Mouse (Mus musculus): Measurements from ENCODE around the gene Tbxas1. TPM values are rescaled to one million over a fixed set of nuclear protein-coding genes. Genes with fewer than 3 reads are reported as not detected.

Tbxas1 gene
- total and polyA plus RNA-seq, 3 experiments = not detected

- H3K9ac ChIP-seq (ENCODE audit: insufficient read depth, low read depth) = no peak overlapping the region
- DNase-seq (ENCODE audit: extremely low read depth) = no peak
- H3K4me2 ChIP-seq (ENCODE audit: insufficient read depth, low read depth, poor library complexity, severe bottlenecking) = no peak overlapping the region
- dilution Hi-C loops (cut with MboI; ENCODE audit: extremely low pct_ligation_motif_present, extremely low pct_unique_long_range_greater_than_20kb, low sequenced_read_pairs) (no loop called here), in situ Hi-C loops (cut with MboI; ENCODE audit: low pct_ligation_motif_present, low pct_unique_long_range_greater_than_20kb, low sequenced_read_pairs) (no loop called here)
- peaks cover 0 to 17% of the 10 kb centered on the region in 2 experiments; a peak in 1 of 4 replicates for H3K4me1 ChIP-seq (ENCODE audit: control insufficient read depth in 1 of 2, insufficient read depth in 2 of 2)
- H3K4me3 ChIP-seq (replicated peaks in 1 of 3; ENCODE audit: low read depth in 2 of 3, low read length in 2 of 3, poor library complexity in 1 of 3) = no peak overlapping the region
- no peaks in the 10 kb centered on the region for H3K79me2 ChIP-seq (replicated peaks; ENCODE audit: control insufficient read depth, extremely low read depth, insufficient read depth, poor library complexity, severe bottlenecking)
- no peak overlapping the region for H3K27ac ChIP-seq (ENCODE audit: insufficient read depth, low read depth)
- no peaks in the 10 kb centered on the region for H3K36me3 ChIP-seq (replicated peaks in 1 of 2; ENCODE audit: control insufficient read depth in 1 of 2, insufficient read depth in 1 of 2, low read length in 1 of 2)
- H3K9me3 ChIP-seq (replicated peaks; ENCODE audit: low read length) = no peaks in the 10 kb centered on the region
- peaks cover under 1% of the 10 kb centered on the region for H3K27me3 ChIP-seq (replicated peaks)
- TF ChIP-seq MEF2A (IDR thresholded peaks at IDR 0.05; ENCODE audit: borderline replicate concordance, low read depth, low read length) (no peak), JUN (IDR thresholded peaks at IDR 0.05; ENCODE audit: insufficient read depth, low read depth, low read length) (no peak), SIN3A (IDR thresholded peaks at IDR 0.05; ENCODE audit: low read length) (no peak), EP300 (IDR thresholded peaks at IDR 0.05; ENCODE audit: low read length) (no peak), MAFK (IDR thresholded peaks at IDR 0.05; ENCODE audit: insufficient replicate concordance, low read length) (no peak), TBP (conservative IDR thresholded peaks at IDR 0.05; ENCODE audit: low read depth, low read length) (no peak), HCFC1 (IDR thresholded peaks at IDR 0.05; ENCODE audit: low read depth, low read length) (no peak), UBTF (IDR thresholded peaks at IDR 0.05; ENCODE audit: low read depth, low read length) (no peak), TCF12 (IDR thresholded peaks at IDR 0.05; ENCODE audit: low read depth, low read length) (no peak), MAX (IDR thresholded peaks at IDR 0.05; ENCODE audit: low read length) (no peak)
These were observed 92.8 kb downstream of the Tbxas1 start for GRCm38 (mm10) chr6:38967988-38968387.

- in situ Hi-C loops (cut with MboI; ENCODE audit: low pct_ligation_motif_present, low pct_unique_long_range_greater_than_20kb, low sequenced_read_pairs) = no loop called here
- peaks cover 4 to 31% of the 10 kb centered on the region in 2 experiments; a peak in 3 of 4 replicates for H3K4me1 ChIP-seq (ENCODE audit: control insufficient read depth in 1 of 2, insufficient read depth in 2 of 2)
- no peaks in the 10 kb centered on the region for H3K36me3 ChIP-seq (replicated peaks in 1 of 2; ENCODE audit: control insufficient read depth in 1 of 2, insufficient read depth in 1 of 2, low read length in 1 of 2)
- H3K9ac ChIP-seq (ENCODE audit: insufficient read depth, low read depth) = no peak overlapping the region
- TF ChIP-seq NRF1 (IDR thresholded peaks at IDR 0.05; ENCODE audit: low read depth, low read length) = no peak
- TF ChIP-seq NELFE (IDR thresholded peaks at IDR 0.05; ENCODE audit: low read depth, low read length) = no peak
- TF ChIP-seq POLR2AphosphoS2 (IDR thresholded peaks at IDR 0.05; ENCODE audit: low read depth, low read length) = no peak
- no peak for TF ChIP-seq CHD2 (IDR thresholded peaks at IDR 0.05; ENCODE audit: low read length)
- TF ChIP-seq ZKSCAN1 (IDR thresholded peaks at IDR 0.05; ENCODE audit: borderline replicate concordance, low read depth, low read length) = no peak
- no peak for TF ChIP-seq SIN3A (IDR thresholded peaks at IDR 0.05; ENCODE audit: low read length)
- no peak for TF ChIP-seq CHD1 (IDR thresholded peaks at IDR 0.05; ENCODE audit: low read depth, low read length)
- TF ChIP-seq JUN (IDR thresholded peaks at IDR 0.05; ENCODE audit: insufficient read depth, low read depth, low read length) = no peak
- no peak for TF ChIP-seq EP300 (IDR thresholded peaks at IDR 0.05; ENCODE audit: low read length)
- TF ChIP-seq ZNF384 (IDR thresholded peaks at IDR 0.05; ENCODE audit: low read depth, low read length) = no peak
- TF ChIP-seq IRF4 (IDR thresholded peaks at IDR 0.05; ENCODE audit: low read depth, low read length) = no peak
- no peak for TF ChIP-seq PAX5 (IDR thresholded peaks at IDR 0.05; ENCODE audit: low read length)
- TF ChIP-seq MAFK (IDR thresholded peaks at IDR 0.05; ENCODE audit: insufficient replicate concordance, low read length) = no peak
- no peak for TF ChIP-seq MYC (IDR thresholded peaks at IDR 0.05; ENCODE audit: low read depth, low read length)
- no peak for TF ChIP-seq UBTF (IDR thresholded peaks at IDR 0.05; ENCODE audit: low read depth, low read length)
- no peak overlapping the region for H3K4me2 ChIP-seq (ENCODE audit: insufficient read depth, low read depth, poor library complexity, severe bottlenecking)
- H3K9me3 ChIP-seq (replicated peaks; ENCODE audit: low read length) = no peaks in the 10 kb centered on the region
- H3K79me2 ChIP-seq (replicated peaks; ENCODE audit: control insufficient read depth, extremely low read depth, insufficient read depth, poor library complexity, severe bottlenecking) = no peaks in the 10 kb centered on the region
- H3K27me3 ChIP-seq (replicated peaks) = no peaks in the 10 kb centered on the region
- no peak overlapping the region for H3K4me3 ChIP-seq (replicated peaks in 1 of 3; ENCODE audit: low read depth in 2 of 3, low read length in 2 of 3, poor library complexity in 1 of 3)
- DNase-seq (ENCODE audit: extremely low read depth) = no peak
- H3K27ac ChIP-seq (ENCODE audit: insufficient read depth, low read depth) = no peak overlapping the region
- dilution Hi-C loops (cut with MboI; ENCODE audit: extremely low pct_ligation_motif_present, extremely low pct_unique_long_range_greater_than_20kb, low sequenced_read_pairs) = no loop called here
These were observed 94.9 kb downstream of the Tbxas1 start for GRCm38 (mm10) chr6:38969944-38970740.

Measured in CH12.LX (cell line).